Mouse (Mus musculus): ENCODE data around the gene Cxcl9.
A peak's percentile ranks its signal among the peaks of the same experiment; 100 is the strongest.

Cxcl9 gene

GRCm38 (mm10) chr5:92336743-92337142, 8.9 kb upstream of the Cxcl9 start:
- DNase-seq (ENCODE audit: low spot score in 2 of 2): no peak

- DNase-seq (ENCODE audit: low spot score in 2 of 2): peak in 1 of 2 experiments; percentile 62
Observed at GRCm38 (mm10) chr5:92332359-92332840, 4.5 kb upstream of the Cxcl9 start.

GRCm38 (mm10) chr5:92331635-92332338, 3.9 kb upstream of the Cxcl9 start, which contains the start of gene Art3:
TSS of gene Art3 (plus strand) at chr5:92331827.
- no peak for DNase-seq (ENCODE audit: low spot score in 2 of 2)

- no peak for DNase-seq (ENCODE audit: low spot score in 2 of 2)
Observed at GRCm38 (mm10) chr5:92331122-92331521, 3.2 kb upstream of the Cxcl9 start.

GRCm38 (mm10) chr5:92327367-92327766, 512 bp downstream of the Cxcl9 start:
- no peak for DNase-seq (ENCODE audit: low spot score in 2 of 2)

- DNase-seq (ENCODE audit: low spot score in 2 of 2): peak; percentile 33 to 70
Observed at GRCm38 (mm10) chr5:92323264-92323663, 4.6 kb downstream of the Cxcl9 start.

GRCm38 (mm10) chr5:92322612-92323011, 5.3 kb downstream of the Cxcl9 start:
- DNase-seq (ENCODE audit: low spot score in 2 of 2): no peak

- DNase-seq (ENCODE audit: low spot score in 2 of 2): no peak
Observed at GRCm38 (mm10) chr5:92321631-92322400, 6.1 kb downstream of the Cxcl9 start.

GRCm38 (mm10) chr5:92318596-92318995, 9.3 kb downstream of the Cxcl9 start:
- DNase-seq (ENCODE audit: low spot score in 2 of 2): peak in 1 of 2 experiments; percentile 31

- no peak for DNase-seq (ENCODE audit: low spot score in 2 of 2)
Observed at GRCm38 (mm10) chr5:92318119-92318518, 9.8 kb downstream of the Cxcl9 start.

GRCm38 (mm10) chr5:92313776-92314175, 14.1 kb downstream of the Cxcl9 start:
- no peak for DNase-seq (ENCODE audit: low spot score in 2 of 2)

GRCm38 (mm10) chr5:92312046-92312715, 15.7 kb downstream of the Cxcl9 start:
- DNase-seq (ENCODE audit: low spot score in 2 of 2): peak; percentile 62 to 83

- peak; percentile 83 to 91 for DNase-seq (ENCODE audit: low spot score in 2 of 2)
Observed at GRCm38 (mm10) chr5:92309681-92310511, 18.0 kb downstream of the Cxcl9 start, which contains the start of gene Sdad1. TSS of gene Sdad1 (minus strand) at chr5:92310479.

- DNase-seq (ENCODE audit: low spot score in 2 of 2): no peak
Observed at GRCm38 (mm10) chr5:92304291-92304690, 23.6 kb downstream of the Cxcl9 start.

- DNase-seq (ENCODE audit: low spot score in 2 of 2): no peak
Observed at GRCm38 (mm10) chr5:92302149-92302840, 25.6 kb downstream of the Cxcl9 start.

GRCm38 (mm10) chr5:92294525-92294924, 33.4 kb downstream of the Cxcl9 start:
- DNase-seq (ENCODE audit: low spot score in 2 of 2): no peak

GRCm38 (mm10) chr5:92291652-92292414, 36.0 kb downstream of the Cxcl9 start:
- no peak for DNase-seq (ENCODE audit: low spot score in 2 of 2)

GRCm38 (mm10) chr5:92287840-92288239, 40.0 kb downstream of the Cxcl9 start:
- no peak for DNase-seq (ENCODE audit: low spot score in 2 of 2)

- no peak for DNase-seq (ENCODE audit: low spot score in 2 of 2)
Observed at GRCm38 (mm10) chr5:92283107-92283506, 44.8 kb downstream of the Cxcl9 start.

GRCm38 (mm10) chr5:92282571-92282970, 45.3 kb downstream of the Cxcl9 start:
- peak in 1 of 2 experiments; percentile 58 for DNase-seq (ENCODE audit: low spot score in 2 of 2)

All from urinary bladder, postnatal 36 days (tissue).